Mouse (Mus musculus): ENCODE data around the gene Btaf1.

Gene Btaf1

GRCm38 (mm10) chr19:37020951-37021350 is 95.1 kb downstream of the Btaf1 start:
- no peak for DNase-seq (ENCODE audit: low spot score)

GRCm38 (mm10) chr19:37022146-37022545 is 96.3 kb downstream of the Btaf1 start:
- no peak for DNase-seq (ENCODE audit: low spot score)

GRCm38 (mm10) chr19:37025839-37026319 is 100.0 kb downstream of the Btaf1 start:
- DNase-seq (ENCODE audit: low spot score): no peak

- no peak for DNase-seq (ENCODE audit: low spot score)
Measured at GRCm38 (mm10) chr19:37026408-37026807, 100.5 kb downstream of the Btaf1 start.

GRCm38 (mm10) chr19:37029771-37030170 is 103.9 kb downstream of the Btaf1 start:
- DNase-seq (ENCODE audit: low spot score): no peak

GRCm38 (mm10) chr19:37031446-37031845 is 105.6 kb downstream of the Btaf1 start:
- DNase-seq (ENCODE audit: low spot score): no peak

GRCm38 (mm10) chr19:37032364-37032763 is 106.5 kb downstream of the Btaf1 start:
- DNase-seq (ENCODE audit: low spot score): no peak

GRCm38 (mm10) chr19:37040906-37041305 is 115.0 kb downstream of the Btaf1 start:
- DNase-seq (ENCODE audit: low spot score): no peak

- DNase-seq (ENCODE audit: low spot score): no peak
Measured at GRCm38 (mm10) chr19:37044431-37044830, 118.6 kb downstream of the Btaf1 start.

GRCm38 (mm10) chr19:37048507-37048906 is 122.6 kb downstream of the Btaf1 start:
- DNase-seq (ENCODE audit: low spot score): no peak

- peak; percentile 58 for DNase-seq (ENCODE audit: low spot score)
Measured at GRCm38 (mm10) chr19:37050643-37051345, 124.9 kb downstream of the Btaf1 start.

GRCm38 (mm10) chr19:37055976-37056556 is 130.2 kb downstream of the Btaf1 start:
- DNase-seq (ENCODE audit: low spot score): no peak

GRCm38 (mm10) chr19:37057161-37057905 is 131.5 kb downstream of the Btaf1 start:
- no peak for DNase-seq (ENCODE audit: low spot score)

- DNase-seq (ENCODE audit: low spot score): no peak
Measured at GRCm38 (mm10) chr19:37059623-37060022, 133.7 kb downstream of the Btaf1 start.

- DNase-seq (ENCODE audit: low spot score): no peak
Measured at GRCm38 (mm10) chr19:37060078-37060477, 134.2 kb downstream of the Btaf1 start.

Measured in urinary bladder, postnatal 14 days (tissue).